Mouse (Mus musculus) neural tube, postnatal 0 days (tissue): ENCODE results near the gene Phf20. TPM values are rescaled to one million over a fixed set of nuclear protein-coding genes. Genes with fewer than 3 reads are reported as not detected.

ENCODE experiments used
- microRNA-seq: library from miRNA; unstranded; fragments of <30 nt; microRNA quantifications from one replicate; pipeline ENCODE4, GENCODE M21; 2016
- polyA plus RNA-seq: library from polyadenylated mRNA; unstranded; fragments of >200 nt; fragmentation: Nextera tagmentation; extraction: Ambion mirVana; gene quantifications from 2 replicates; pipeline ENCODE4 v1.2.1, GENCODE M21; 2015

Gene Phf20
- 97.5 and 98.3 TPM in 2 replicates for polyA plus RNA-seq

DNA sequence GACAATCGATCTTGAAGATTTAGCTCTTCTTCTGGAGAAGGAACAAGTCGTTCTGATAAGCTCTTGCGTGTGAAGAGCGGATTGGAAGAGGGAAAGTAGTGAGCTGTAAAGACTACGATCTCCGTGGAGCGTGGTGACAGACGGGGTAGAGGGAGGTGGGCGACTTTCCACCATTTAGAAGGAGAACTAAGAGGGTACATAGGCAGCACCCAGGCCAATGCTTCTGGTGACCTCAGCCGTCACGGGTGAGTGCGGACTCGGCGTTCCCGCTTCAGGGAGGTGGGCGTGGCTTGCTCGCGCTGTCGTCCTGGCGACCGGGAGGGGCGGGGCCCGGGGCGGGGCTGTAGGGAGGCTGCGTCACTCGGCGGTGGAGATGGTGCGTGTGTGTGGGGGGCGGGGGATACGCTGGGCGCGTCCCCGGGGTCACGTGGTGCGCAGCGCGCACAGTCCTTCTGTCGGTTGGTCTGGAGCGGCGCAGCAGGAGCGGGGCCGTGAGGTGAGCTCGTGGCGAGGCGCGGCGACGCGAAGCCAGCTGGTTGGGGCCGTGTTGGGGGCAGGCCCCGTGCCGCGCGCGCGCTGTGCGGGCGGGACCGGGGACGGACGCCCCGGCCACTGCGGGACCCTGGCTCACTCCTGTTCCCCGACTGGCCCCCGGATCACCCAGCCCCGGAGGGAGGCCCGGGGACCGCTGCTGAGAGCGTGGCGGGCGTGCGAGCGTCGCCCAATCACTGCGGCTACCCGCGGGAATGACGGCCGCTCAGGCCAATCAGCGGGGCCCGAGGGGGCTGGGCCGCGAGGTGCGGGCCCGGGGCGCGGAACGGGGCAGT, at the start of gene Phf20:
Gene Phf20, plus strand, starts transcription at position 165 of the 827 bp plus-strand sequence.

GRCm38 (mm10) chr2:156180094-156180821, 16.0 kb upstream of the Phf20 start, which contains the start of gene Rbm39:
TSS of gene Rbm39 (minus strand) at chr2:156180238.

DNA sequence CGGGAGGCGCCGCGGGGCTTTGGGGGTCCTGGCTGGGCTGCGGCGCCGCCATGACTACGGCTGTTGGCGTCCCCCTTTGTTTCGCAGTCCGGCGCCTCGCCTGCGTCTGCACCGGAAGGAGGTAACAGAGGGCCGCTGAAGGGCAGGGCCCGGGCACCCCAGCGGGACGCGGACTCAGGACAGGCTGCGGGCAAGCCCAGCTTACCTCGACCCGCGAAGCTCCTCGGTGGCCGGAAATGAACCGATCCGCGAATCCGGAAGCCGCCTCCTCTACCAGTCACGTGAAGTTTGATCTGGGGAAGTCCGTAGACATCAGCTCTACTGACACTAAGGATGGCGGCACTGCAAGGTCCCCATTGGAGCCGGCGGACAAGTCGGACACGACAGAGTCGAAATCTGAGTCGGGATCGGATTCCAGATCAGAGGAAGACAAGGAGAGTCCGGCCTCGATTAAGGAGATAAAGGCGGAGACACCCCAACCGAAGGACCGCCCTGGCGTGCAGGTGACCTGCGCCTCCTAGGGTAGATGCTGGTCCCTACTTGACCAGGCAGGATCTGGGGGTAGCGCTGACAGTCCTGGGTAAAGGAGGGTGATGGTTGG, 116.1 kb downstream of the Phf20 start, which contains the start of the genes Cnbd2 and Scand1:
Gene Cnbd2, plus strand, starts transcription at position 3 of the 601 bp plus-strand sequence.
Gene Scand1, minus strand, starts transcription at position 408 of the 601 bp plus-strand sequence.

Small RNA genes within 50 kb of the gene (microRNA-seq; reads per million reads assigned to microRNA genes)
- gene Gm22759, result not detected

Other genes starting within 250 kb of the Phf20 start
- gene Cep250, start 240.0 kb upstream of the Phf20 start, polyA plus RNA-seq, result 12.9 and 13.4 TPM in 2 replicates
- 1.1 and 1.6 TPM in 2 replicates for gene 6430550D23Rik, start 188.5 kb upstream of the Phf20 start, polyA plus RNA-seq
- gene Ergic3, start 188.4 kb upstream of the Phf20 start, polyA plus RNA-seq, result 418 and 471 TPM in 2 replicates
- gene Fer1l4, start 143.5 kb upstream of the Phf20 start, polyA plus RNA-seq, result not detected in 2 replicates
- 4.9 and 7.8 TPM in 2 replicates for gene Spag4, start 131.3 kb upstream of the Phf20 start, polyA plus RNA-seq
- gene Cpne1, start 84.5 kb upstream of the Phf20 start, polyA plus RNA-seq, result 21.9 and 24.4 TPM in 2 replicates
- gene Rbm12, start 84.5 kb upstream of the Phf20 start, polyA plus RNA-seq, result 9.7 and 11.1 TPM in 2 replicates
- gene Gm28036, start 69.4 kb upstream of the Phf20 start, polyA plus RNA-seq, result 5.3 and 6.2 TPM in 2 replicates
- 593 and 620 TPM in 2 replicates for gene Romo1, start 52.4 kb upstream of the Phf20 start, polyA plus RNA-seq
- 35.1 and 37.5 TPM in 2 replicates for gene Nfs1, start 52.3 kb upstream of the Phf20 start, polyA plus RNA-seq
- gene Rbm39, start 16.2 kb upstream of the Phf20 start, polyA plus RNA-seq, result 372 and 409 TPM in 2 replicates
- 10.0 and 10.3 TPM in 2 replicates for gene Cnbd2, start 115.8 kb downstream of the Phf20 start, polyA plus RNA-seq
- 137 and 170 TPM in 2 replicates for gene Scand1, start 116.2 kb downstream of the Phf20 start, polyA plus RNA-seq
- 13.7 and 18.7 TPM in 2 replicates for gene Epb41l1, start 224.4 kb downstream of the Phf20 start, polyA plus RNA-seq